Mouse (Mus musculus): ENCODE results near the gene Btd. TPM values are rescaled to one million over a fixed set of nuclear protein-coding genes. Genes with fewer than 3 reads are reported as not detected.

Btd gene
- total RNA-seq, 2 experiments from 2014 or later = 13.0 to 14.7 TPM

GRCm38 (mm10) chr14:31665566-31665940 lies 24.7 kb downstream of the Btd start:
- DNase-seq = peak; percentile 7

GRCm38 (mm10) chr14:31666931-31667705 lies 26.3 kb downstream of the Btd start:
- DNase-seq = no peak

- peak; percentile 5 for DNase-seq
Observed at GRCm38 (mm10) chr14:31667741-31668140, 26.9 kb downstream of the Btd start.

DNA sequence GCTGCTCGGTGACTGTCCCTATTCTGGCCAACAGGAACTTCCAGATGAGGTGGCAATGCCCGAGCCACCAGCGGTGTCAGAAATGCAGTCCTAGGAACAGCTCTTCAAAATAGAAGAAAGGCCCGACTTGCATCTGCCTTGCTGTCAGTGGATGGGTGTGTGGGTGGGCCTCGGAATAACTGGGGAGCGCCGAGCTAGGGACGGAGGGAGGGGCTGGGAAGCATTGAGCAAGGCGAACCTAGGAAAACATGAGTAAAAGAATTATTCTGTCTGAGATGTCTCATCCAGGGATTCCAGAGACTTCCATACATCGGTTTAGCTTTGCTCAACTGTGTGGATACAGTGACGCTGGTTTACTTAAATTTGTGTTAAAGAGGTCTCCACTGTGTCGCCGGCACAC lies 27.5 kb downstream of the Btd start:
- peak; percentile 12 for DNase-seq

DNA sequence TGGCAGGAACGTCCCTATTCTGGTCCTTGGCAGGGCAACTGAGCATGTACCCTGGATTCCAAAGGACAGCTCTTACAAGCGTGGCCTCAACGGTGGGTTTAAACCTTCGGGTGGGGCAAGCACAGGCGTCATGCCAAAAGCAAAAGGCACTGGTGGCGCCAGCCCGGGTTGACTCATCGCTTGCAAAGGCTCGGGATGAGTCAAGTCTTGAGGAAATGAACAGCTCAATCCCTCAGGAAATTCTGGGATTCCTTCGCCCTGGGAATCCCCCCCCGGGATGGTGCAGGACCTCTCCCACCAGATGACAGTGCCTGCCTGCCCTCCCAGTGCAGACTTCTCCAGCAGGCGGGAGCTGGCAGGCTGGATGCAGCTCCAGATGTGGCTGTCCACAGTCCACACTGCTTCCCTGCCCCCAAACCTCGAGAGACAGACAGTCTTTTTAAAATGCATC lies 28.4 kb downstream of the Btd start:
- DNase-seq = peak; percentile 81

- DNase-seq = peak; percentile 66
Observed at GRCm38 (mm10) chr14:31669642-31670490, 29.0 kb downstream of the Btd start.

GRCm38 (mm10) chr14:31671635-31672320 lies 30.9 kb downstream of the Btd start:
- DNase-seq = no peak

- no peak for DNase-seq
Observed at GRCm38 (mm10) chr14:31680656-31681055, 39.8 kb downstream of the Btd start.

- DNase-seq = no peak
Observed at GRCm38 (mm10) chr14:31681291-31681690, 40.5 kb downstream of the Btd start.

DNA sequence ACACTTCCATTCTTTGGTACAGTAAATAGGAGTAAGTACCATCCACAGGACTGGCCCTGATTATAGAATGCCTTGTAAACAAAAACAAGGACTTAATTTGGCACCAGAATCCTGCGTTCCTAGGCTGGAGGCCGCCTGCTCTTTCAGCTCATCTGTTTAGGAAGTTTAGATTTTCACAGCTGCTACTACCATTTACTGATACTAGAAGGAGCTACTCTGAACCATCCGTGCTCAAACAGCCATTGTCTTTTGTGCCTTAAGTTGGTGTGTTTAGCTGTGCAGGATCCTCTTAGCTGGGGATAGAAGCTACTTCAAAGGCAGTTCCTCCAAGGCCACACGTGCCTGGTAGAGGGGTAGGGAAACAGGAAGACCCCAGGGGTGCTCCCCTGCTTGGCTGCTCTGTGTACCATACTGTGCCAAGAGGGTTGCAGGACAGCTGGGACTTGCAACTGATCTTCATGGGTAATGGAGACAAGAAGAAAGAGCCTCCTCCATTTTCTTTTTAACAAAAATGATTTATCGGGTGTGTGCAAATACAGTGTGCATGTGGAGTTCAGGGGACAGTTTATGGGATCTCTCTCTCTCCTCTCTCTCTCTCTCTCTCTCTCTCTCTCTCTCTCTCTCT lies 41.2 kb downstream of the Btd start:
- no peak for DNase-seq

GRCm38 (mm10) chr14:31683610-31684009 lies 42.8 kb downstream of the Btd start:
- DNase-seq = no peak

DNA sequence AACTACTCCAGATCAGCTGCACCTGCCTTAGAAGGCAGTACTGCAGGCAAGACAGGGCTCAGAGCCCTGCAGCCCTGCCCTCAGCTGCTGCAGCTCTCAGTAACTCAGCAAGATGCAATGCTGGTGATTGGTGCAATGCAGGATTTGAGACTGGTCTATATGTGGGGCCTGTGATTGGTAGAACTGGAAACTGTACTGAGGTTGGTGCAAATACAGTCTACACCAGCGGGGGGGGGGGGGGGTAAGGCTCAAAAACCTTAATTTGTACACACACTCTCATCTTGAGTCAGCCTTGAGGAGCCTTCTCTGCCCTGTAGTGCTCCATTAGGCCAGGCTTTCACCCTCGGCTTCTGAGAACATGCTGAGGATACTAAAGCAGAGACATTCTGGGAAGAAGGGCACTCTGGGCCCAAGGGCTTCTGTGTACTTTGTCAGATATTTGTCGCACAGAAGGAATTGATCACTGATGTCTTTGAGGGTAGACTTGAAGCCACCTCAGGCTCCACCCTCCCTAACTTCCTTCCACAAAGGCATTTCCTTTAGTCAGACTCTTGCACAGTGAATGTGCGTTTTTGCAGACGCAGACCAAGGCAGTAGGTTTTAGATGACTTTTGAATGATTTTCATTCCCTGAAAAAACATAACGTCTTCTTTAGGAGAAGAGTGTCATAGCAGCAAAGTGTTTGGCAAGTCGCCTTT lies 43.7 kb downstream of the Btd start:
- DNase-seq = no peak

- DNase-seq = no peak
Observed at GRCm38 (mm10) chr14:31685680-31686079, 44.9 kb downstream of the Btd start.

DNA sequence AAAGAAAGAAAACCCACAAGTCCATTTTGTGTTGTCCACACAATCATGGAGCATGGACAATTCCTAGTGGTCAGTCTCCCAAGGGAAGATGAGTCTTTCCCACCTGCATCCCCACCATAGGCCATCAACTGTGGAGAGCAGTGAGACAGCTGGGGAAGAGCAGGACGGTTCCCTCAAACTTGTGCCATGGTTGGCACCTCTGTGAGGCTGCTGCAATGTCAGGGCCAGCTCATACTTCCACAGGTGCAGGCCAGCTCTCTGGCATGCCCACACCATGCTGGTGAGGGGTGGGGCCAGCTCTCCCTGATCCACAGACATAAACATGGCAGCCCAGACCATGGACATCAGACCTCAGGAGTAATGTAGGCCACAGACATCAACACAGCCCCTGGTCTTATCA lies 45.4 kb downstream of the Btd start:
- DNase-seq = no peak

DNA sequence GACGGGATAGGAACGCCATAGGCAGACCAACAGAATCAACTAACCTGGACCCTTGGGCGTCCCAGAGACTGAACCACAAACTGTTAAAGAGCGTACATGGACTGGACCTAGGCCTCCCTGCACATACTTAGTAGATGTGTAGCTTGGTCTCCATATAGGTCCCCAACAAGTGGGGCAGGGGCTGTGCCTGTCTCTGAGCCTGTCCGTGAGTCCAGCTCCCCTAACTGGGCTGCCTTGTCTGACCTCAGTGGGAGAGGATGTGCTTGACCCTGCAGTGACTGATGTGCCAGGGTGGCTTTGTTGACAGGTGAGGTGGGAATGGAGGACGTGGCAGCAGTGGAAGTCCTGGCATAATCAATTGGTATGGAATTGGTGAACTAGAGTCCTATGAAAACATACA lies 51.7 kb downstream of the Btd start:
- no peak for DNase-seq

DNA sequence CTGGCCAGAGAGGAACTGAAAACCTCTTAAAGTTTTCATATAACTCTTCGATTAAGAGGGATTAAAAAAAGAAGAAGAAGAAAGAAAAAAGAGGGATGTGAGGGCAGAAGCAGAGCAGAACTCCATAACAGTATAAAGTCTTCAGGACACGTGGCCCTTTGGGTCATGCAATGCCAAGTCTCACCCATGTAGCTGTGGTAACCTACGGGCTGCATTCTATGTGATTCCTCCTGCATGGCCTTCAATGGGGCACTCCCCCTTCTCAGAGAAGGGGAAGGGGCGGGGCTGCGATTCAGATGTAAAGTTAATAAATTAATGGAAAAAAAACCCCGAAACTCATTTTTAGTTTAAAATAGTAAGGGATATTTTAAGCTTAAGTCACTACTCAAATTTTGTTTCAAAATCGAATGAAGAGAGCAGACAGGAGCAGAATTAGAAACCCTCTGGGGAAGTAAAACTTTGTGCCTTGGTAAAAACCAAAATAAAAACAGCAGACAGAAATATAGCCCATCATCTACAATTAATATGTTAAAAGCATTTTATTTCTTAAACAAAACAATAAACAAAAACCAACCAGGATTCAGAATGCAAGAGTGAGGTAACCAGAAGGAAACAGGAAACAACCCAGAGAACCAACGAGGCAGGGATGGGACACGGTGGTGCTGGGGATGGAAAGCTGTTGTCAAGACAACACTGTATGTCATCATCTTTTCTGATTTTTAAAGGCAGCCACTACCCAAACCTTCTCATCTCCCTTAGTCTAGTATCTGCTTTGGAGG lies 55.6 kb downstream of the Btd start:
- DNase-seq = no peak

DNA sequence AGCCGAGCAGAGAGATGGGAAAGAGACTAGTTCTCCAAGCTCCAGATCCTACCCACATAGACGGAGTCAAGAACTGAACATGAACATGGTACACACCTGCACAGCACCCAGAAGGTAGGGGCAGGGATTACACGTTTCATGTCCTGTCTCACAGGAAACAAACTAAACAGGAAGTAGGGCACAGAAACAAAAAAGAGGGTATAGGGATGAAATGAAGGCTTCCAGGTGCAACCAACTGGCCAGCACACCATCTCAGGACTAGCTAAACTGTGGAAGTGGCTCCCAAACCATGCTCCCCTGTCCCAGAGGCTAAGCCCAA lies 56.1 kb downstream of the Btd start:
- no peak for DNase-seq

DNA sequence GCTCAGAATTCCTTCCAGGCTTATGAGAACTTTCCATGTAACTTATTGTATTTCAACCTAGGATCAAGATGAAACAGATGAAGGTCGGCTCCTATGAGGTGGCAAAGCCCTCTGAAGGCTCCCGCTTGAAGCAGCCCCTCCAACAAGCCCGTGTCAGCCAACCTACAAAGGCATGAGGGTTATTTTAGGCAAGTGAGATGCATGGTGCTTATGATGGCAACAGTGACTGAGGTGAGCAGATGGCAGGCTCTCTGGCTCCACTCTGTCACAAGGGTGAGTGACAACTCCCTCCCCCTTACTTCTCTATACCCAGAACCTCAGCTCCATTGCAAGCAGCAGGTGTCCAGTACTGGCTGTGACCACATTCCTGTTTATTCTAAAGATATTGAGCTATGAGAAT lies 56.5 kb downstream of the Btd start:
- DNase-seq = peak; percentile 20

DNA sequence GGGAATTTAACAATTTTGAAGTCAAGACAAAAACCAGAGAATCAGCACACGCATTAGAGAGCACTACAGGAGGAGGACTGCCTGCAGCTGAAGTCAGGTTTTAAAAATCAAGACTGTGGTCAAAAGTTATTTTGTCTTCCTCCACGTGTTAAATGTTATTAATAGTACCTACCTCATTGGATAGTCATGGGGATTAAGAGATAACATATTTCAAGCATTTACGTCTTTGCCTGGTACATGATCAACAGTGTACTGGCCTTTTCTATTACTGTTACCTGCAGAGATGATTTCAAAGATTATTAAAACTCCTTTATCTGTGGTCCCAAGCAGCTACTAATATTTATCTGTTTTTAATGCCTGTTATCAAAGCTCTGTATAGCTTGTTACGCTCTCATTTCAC lies 56.9 kb downstream of the Btd start:
- no peak for DNase-seq

DNA sequence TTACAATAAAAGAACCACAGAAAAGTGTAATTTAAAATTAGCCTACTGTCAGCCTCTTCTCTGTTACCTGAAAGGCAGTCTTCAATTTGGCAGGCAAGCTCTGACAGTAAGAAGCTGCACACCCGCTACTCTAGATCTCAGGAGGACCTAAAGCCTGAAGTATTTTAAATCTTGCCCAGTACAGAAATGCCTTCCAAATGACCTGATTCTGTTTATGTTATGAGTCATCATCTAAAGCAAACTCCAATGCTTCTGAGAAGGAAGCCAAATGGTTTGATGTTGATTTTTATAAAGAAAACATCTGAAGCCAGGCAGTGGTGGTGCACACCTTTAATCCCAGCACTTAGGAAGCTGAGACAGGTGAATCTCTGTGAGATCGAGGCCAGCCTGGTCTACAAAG lies 59.5 kb downstream of the Btd start:
- no peak for DNase-seq

GRCm38 (mm10) chr14:31709343-31709742 lies 68.5 kb downstream of the Btd start:
- DNase-seq = no peak
